Comparison of ENCODE assay signal across 8 mouse cellular contexts in the genomic region with DNA sequence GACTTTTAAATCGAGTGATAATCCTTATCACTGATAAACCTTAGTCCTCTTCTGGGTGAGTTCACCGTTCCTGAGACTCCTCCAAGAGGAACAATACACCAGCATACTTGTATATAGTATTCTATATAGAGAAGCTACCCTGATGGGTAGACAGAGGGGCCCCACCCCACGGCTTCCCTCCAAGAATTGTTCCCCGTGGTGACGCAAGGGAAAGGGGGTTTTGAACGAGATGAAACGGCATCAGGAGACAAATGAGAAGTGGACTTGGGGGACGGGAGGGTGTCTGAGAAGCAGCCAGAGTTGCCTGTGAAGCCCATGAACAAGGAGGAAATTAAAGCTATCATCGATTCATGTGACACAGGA. TPM values are rescaled to one million over a fixed set of nuclear protein-coding genes. Genes with fewer than 3 reads are reported as not detected.
DNase-seq lines count a peak whose midpoint lies in the region; ATAC-seq and TF ChIP-seq lines count a peak whose summit lies in the region.

No protein-coding gene starts in this region.

- peak overlapping the region; percentile 95 for H3K4me2 ChIP-seq in CH12.LX (ENCODE audit: insufficient read depth, low read depth, poor library complexity, severe bottlenecking)
- H3K4me2 ChIP-seq in embryonic facial prominence, embryonic 15.5 days (replicated peaks), result peak overlapping the region; percentile 66
- H3K4me2 ChIP-seq in hindbrain, postnatal 0 days (ENCODE audit: low read depth, low read length), result peak overlapping the region; percentile 88

- peaks cover 12% of the 10 kb centered on the region for H3K36me3 ChIP-seq in heart, adult 2 months (ENCODE audit: control insufficient read depth, insufficient read depth, low read length)
- H3K36me3 ChIP-seq in CH12.LX (replicated peaks in 1 of 2; ENCODE audit: control insufficient read depth in 1 of 2, insufficient read depth in 1 of 2, low read length in 1 of 2), result peaks cover 5 to 11% of the 10 kb centered on the region in 2 experiments
- H3K36me3 ChIP-seq in embryonic facial prominence, embryonic 15.5 days, result peaks cover 5% of the 10 kb centered on the region
- H3K36me3 ChIP-seq in hindbrain, postnatal 0 days (ENCODE audit: insufficient read depth, low read length), result 0 out of 2 replicates have a peak, but pooled peaks cover 1% of the 10 kb centered on the region
- H3K36me3 ChIP-seq in megakaryocyte, embryonic 14.5 days (replicated peaks; ENCODE audit: low read length), result peaks cover 14% of the 10 kb centered on the region

- no peak for TF ChIP-seq POLR2A in heart, adult 2 months (IDR thresholded peaks at IDR 0.05; ENCODE audit: insufficient read depth, low read depth, low read length)
- TF ChIP-seq POLR2A in CH12.LX (IDR thresholded peaks at IDR 0.05; ENCODE audit: low read depth, low read length), result no peak

- H3K4me1 ChIP-seq in heart, adult 2 months (ENCODE audit: control insufficient read depth, insufficient read depth, low read length), result peaks cover 2% of the 10 kb centered on the region
- H3K4me1 ChIP-seq in CH12.LX (ENCODE audit: control insufficient read depth in 1 of 2, insufficient read depth in 2 of 2), result peaks cover 4 to 21% of the 10 kb centered on the region in 2 experiments; a peak in 3 of 4 replicates
- peaks cover 27% of the 10 kb centered on the region for H3K4me1 ChIP-seq in embryonic facial prominence, embryonic 15.5 days
- H3K4me1 ChIP-seq in hindbrain, postnatal 0 days (ENCODE audit: insufficient read depth, low read length), result peaks cover 19% of the 10 kb centered on the region
- H3K4me1 ChIP-seq in megakaryocyte, embryonic 14.5 days, result peaks cover 32% of the 10 kb centered on the region

- no peak for TF ChIP-seq CTCF in heart, adult 2 months (IDR thresholded peaks at IDR 0.05)
- TF ChIP-seq CTCF in CH12.LX (conservative IDR thresholded peaks at IDR 0.05 in 1 of 2, IDR thresholded peaks at IDR 0.05 in 1 of 2; ENCODE audit: low read depth in 2 of 2, low read length in 2 of 2), result no peak
- TF ChIP-seq CTCF in hindbrain, postnatal 0 days (IDR thresholded peaks at IDR 0.05; ENCODE audit: low read depth), result no peak

- dilution Hi-C loops in CH12.LX (cut with MboI; ENCODE audit: extremely low pct_ligation_motif_present, extremely low pct_unique_long_range_greater_than_20kb, low sequenced_read_pairs), result no loop called here

- no peak for TF ChIP-seq RAD21 in CH12.LX (IDR thresholded peaks at IDR 0.05; ENCODE audit: low read depth, low read length)

- DNase-seq in heart, adult 2 months, result peak in 1 of 2 experiments; percentile 62
- DNase-seq in heart, postnatal 10 days, result no peak
- DNase-seq in CH12.LX (ENCODE audit: extremely low read depth), result peak; percentile 60
- DNase-seq in hindbrain, postnatal 0 days (ENCODE audit: low spot score), result no peak
- DNase-seq in yolk sac, embryonic 10.5 days (ENCODE audit: low spot score), result no peak
- DNase-seq in embryo, embryonic 10.5 days (ENCODE audit: low spot score), result no peak

- TF ChIP-seq EP300 in heart, adult 2 months (IDR thresholded peaks at IDR 0.05; ENCODE audit: insufficient read depth, low read depth, low read length), result no peak
- no peak for TF ChIP-seq EP300 in CH12.LX (IDR thresholded peaks at IDR 0.05; ENCODE audit: low read length)

- no peaks in the 10 kb centered on the region for H3K27me3 ChIP-seq in heart, adult 2 months (ENCODE audit: control insufficient read depth, insufficient read depth, low read length)
- no peaks in the 10 kb centered on the region for H3K27me3 ChIP-seq in CH12.LX (replicated peaks)
- peaks cover 6% of the 10 kb centered on the region; the same call in 1 of the 2 replicates for H3K27me3 ChIP-seq in embryonic facial prominence, embryonic 15.5 days
- H3K27me3 ChIP-seq in hindbrain, postnatal 0 days (ENCODE audit: insufficient read depth, low read length), result no peaks in the 10 kb centered on the region; the same call in 1 of the 2 replicates
- H3K27me3 ChIP-seq in megakaryocyte, embryonic 14.5 days (replicated peaks), result peaks cover 23% of the 10 kb centered on the region

- 0 out of 2 replicates have a peak, but pooled peaks cover 1% of the 10 kb centered on the region for H3K79me2 ChIP-seq in heart, adult 2 months (replicated peaks; ENCODE audit: control insufficient read depth, insufficient read depth, low read length)
- H3K79me2 ChIP-seq in CH12.LX (replicated peaks; ENCODE audit: control insufficient read depth, extremely low read depth, insufficient read depth, poor library complexity, severe bottlenecking), result no peaks in the 10 kb centered on the region; the same call in 1 of the 2 replicates

- H3K4me3 ChIP-seq in heart, adult 2 months, result peak overlapping the region; percentile 93
- peak overlapping the region; percentile 80 to 95 (median 85) for H3K4me3 ChIP-seq in CH12.LX (replicated peaks in 1 of 3; ENCODE audit: low read depth in 2 of 3, low read length in 2 of 3, poor library complexity in 1 of 3)
- peak overlapping the region; percentile 86 for H3K4me3 ChIP-seq in embryonic facial prominence, embryonic 15.5 days (replicated peaks)
- H3K4me3 ChIP-seq in hindbrain, postnatal 0 days (ENCODE audit: low read length), result peak overlapping the region; percentile 95
- peak overlapping the region; percentile 99 for H3K4me3 ChIP-seq in megakaryocyte, embryonic 14.5 days (replicated peaks)

- H3K27ac ChIP-seq in heart, adult 2 months, result peak overlapping the region; percentile 97
- H3K27ac ChIP-seq in CH12.LX (ENCODE audit: insufficient read depth, low read depth), result no peak overlapping the region
- H3K27ac ChIP-seq in embryonic facial prominence, embryonic 15.5 days (replicated peaks), result peak overlapping the region; percentile 22; the same call in 1 of the 2 replicates
- H3K27ac ChIP-seq in hindbrain, postnatal 0 days, result peak overlapping the region; percentile 84; the same call in 1 of the 2 replicates

- intact Hi-C loops in heart, adult 2 months (cut with DNase I), result loop anchor here (1.0 to 5.0 kb wide), 3 partner anchors 31 to 192 kb away; a partner anchor contains a TSS
- intact Hi-C loops in heart, postnatal 10 days (cut with DNase I), result loop anchor here (1.0 to 5.0 kb wide), 2 partner anchors 36 to 192 kb away; no protein-coding TSS in a partner anchor

- no peaks in the 10 kb centered on the region for H3K9me3 ChIP-seq in CH12.LX (replicated peaks; ENCODE audit: low read length)
- H3K9me3 ChIP-seq in embryonic facial prominence, embryonic 15.5 days (replicated peaks), result no peaks in the 10 kb centered on the region
- no peaks in the 10 kb centered on the region for H3K9me3 ChIP-seq in hindbrain, postnatal 0 days (ENCODE audit: low read length)
- H3K9me3 ChIP-seq in megakaryocyte, embryonic 14.5 days, result no peaks in the 10 kb centered on the region

- WGBS in heart, adult 2 months, result 1% methylated on average over 9 of the region's 9 CpGs
- 6% methylated on average over 9 of the region's 9 CpGs for WGBS in embryonic facial prominence, embryonic 15.5 days
- 8% methylated on average over 9 of the region's 9 CpGs for WGBS in hindbrain, postnatal 0 days

- peak overlapping the region; percentile 86 for H3K9ac ChIP-seq in heart, adult 2 months (ENCODE audit: low read depth, low read length)
- peak overlapping the region; percentile 58 for H3K9ac ChIP-seq in CH12.LX (ENCODE audit: insufficient read depth, low read depth)
- H3K9ac ChIP-seq in embryonic facial prominence, embryonic 15.5 days, result peak overlapping the region; percentile 21; the same call in 1 of the 2 replicates
- peak overlapping the region; percentile 87 for H3K9ac ChIP-seq in hindbrain, postnatal 0 days (replicated peaks; ENCODE audit: low read length)

- in situ Hi-C loops in CH12.LX (cut with MboI; ENCODE audit: low pct_ligation_motif_present, low pct_unique_long_range_greater_than_20kb, low sequenced_read_pairs), result loop anchor here (25.0 kb wide), 1 partner anchor 172 kb away; no protein-coding TSS in a partner anchor

- no peak; the same call in 1 of the 2 replicates for ATAC-seq in embryonic facial prominence, embryonic 15.5 days (ENCODE audit: insufficient number of reproducible peaks, low FRiP score, low TSS enrichment, low read depth)
- ATAC-seq in hindbrain, postnatal 0 days, result peak; percentile 72

RNA-seq across cellular contexts. Expression of a gene that starts 0.3 kb away (rescaled TPM):
- total RNA-seq in heart, adult 2 months (2021), result 1 to 10 TPM; 2.0 to 2.9 TPM
- 9.3 and 11.2 TPM in 2 replicates for polyA plus RNA-seq in heart, adult 2 months (2012; rRNA removed)
- 1 to 10 TPM; 3.9 to 4.2 TPM for total RNA-seq in heart, postnatal 10 days (2021)
- total RNA-seq in CH12.LX (2012; rRNA removed), result 0.85 and 0.88 TPM in 2 replicates
- 0.62 and 0.92 TPM in 2 replicates for total RNA-seq in CH12.LX (2014; rRNA removed)
- polyA plus RNA-seq in CH12.LX (2012; ENCODE audit: insufficient read length, low read depth), result 1.2 and 1.3 TPM in 2 replicates
- polyA plus RNA-seq in embryonic facial prominence, embryonic 15.5 days (2015; fragmentation: Nextera tagmentation; extraction: Ambion mirVana), result 1.1 and 1.2 TPM in 2 replicates
- 2.0 and 2.3 TPM in 2 replicates for total RNA-seq in hindbrain, postnatal 0 days (2014; rRNA removed)
- 3.1 and 3.5 TPM in 2 replicates for polyA plus RNA-seq in hindbrain, postnatal 0 days (2015; fragmentation: Nextera tagmentation; extraction: Ambion mirVana)
- 1.1 and 8.2 TPM in 2 replicates for polyA plus RNA-seq in megakaryocyte, embryonic 14.5 days (2012; ENCODE audit: insufficient read depth, low replicate concordance)

RNA-seq across cellular contexts. Expression of a gene that starts 0.3 kb away (rescaled TPM):
- 10 to 100 TPM; 27.0 to 31.4 TPM for total RNA-seq in heart, adult 2 months (2021)
- polyA plus RNA-seq in heart, adult 2 months (2012; rRNA removed), result 11.0 and 28.0 TPM in 2 replicates
- total RNA-seq in heart, postnatal 10 days (2021), result 10 to 100 TPM; 32.9 to 36.4 TPM
- total RNA-seq in CH12.LX (2012; rRNA removed), result 26.0 and 34.5 TPM in 2 replicates
- total RNA-seq in CH12.LX (2014; rRNA removed), result 95.0 and 113 TPM in 2 replicates
- polyA plus RNA-seq in CH12.LX (2012; ENCODE audit: insufficient read length, low read depth), result 33.6 and 36.5 TPM in 2 replicates
- polyA plus RNA-seq in embryonic facial prominence, embryonic 15.5 days (2015; fragmentation: Nextera tagmentation; extraction: Ambion mirVana), result 91.9 and 94.5 TPM in 2 replicates
- 32.9 and 44.4 TPM in 2 replicates for total RNA-seq in hindbrain, postnatal 0 days (2014; rRNA removed)
- polyA plus RNA-seq in hindbrain, postnatal 0 days (2015; fragmentation: Nextera tagmentation; extraction: Ambion mirVana), result 105 and 109 TPM in 2 replicates
- polyA plus RNA-seq in megakaryocyte, embryonic 14.5 days (2012; ENCODE audit: insufficient read depth, low replicate concordance), result 1.5 TPM in 1 of 2 replicates, not detected in the other

RNA-seq across cellular contexts. Expression of a gene that starts 25.1 kb away (rescaled TPM):
- total RNA-seq in heart, adult 2 months (2021), result not detected
- polyA plus RNA-seq in heart, adult 2 months (2012; rRNA removed), result not detected in 2 replicates
- total RNA-seq in heart, postnatal 10 days (2021), result not detected
- not detected in 2 replicates for total RNA-seq in CH12.LX (2012; rRNA removed)
- not detected in 2 replicates for total RNA-seq in CH12.LX (2014; rRNA removed)
- not detected in 2 replicates for polyA plus RNA-seq in CH12.LX (2012; ENCODE audit: insufficient read length, low read depth)
- polyA plus RNA-seq in embryonic facial prominence, embryonic 15.5 days (2015; fragmentation: Nextera tagmentation; extraction: Ambion mirVana), result 0.48 and 0.55 TPM in 2 replicates
- total RNA-seq in hindbrain, postnatal 0 days (2014; rRNA removed), result 0.32 and 0.84 TPM in 2 replicates
- 0.60 and 0.83 TPM in 2 replicates for polyA plus RNA-seq in hindbrain, postnatal 0 days (2015; fragmentation: Nextera tagmentation; extraction: Ambion mirVana)
- polyA plus RNA-seq in megakaryocyte, embryonic 14.5 days (2012; ENCODE audit: insufficient read depth, low replicate concordance), result not detected in 2 replicates

RNA-seq across cellular contexts. Expression of a gene that starts 56.5 kb away (rescaled TPM):
- 10 to 100 TPM; 18.4 to 35.8 TPM for total RNA-seq in heart, adult 2 months (2021)
- polyA plus RNA-seq in heart, adult 2 months (2012; rRNA removed), result 10.0 and 18.8 TPM in 2 replicates
- 10 to 100 TPM in 1 of 2 experiments, 1 to 10 TPM in 1; 7.2 to 10.6 TPM for total RNA-seq in heart, postnatal 10 days (2021)
- 8.7 and 11.9 TPM in 2 replicates for total RNA-seq in CH12.LX (2012; rRNA removed)
- 6.9 and 7.6 TPM in 2 replicates for total RNA-seq in CH12.LX (2014; rRNA removed)
- polyA plus RNA-seq in CH12.LX (2012; ENCODE audit: insufficient read length, low read depth), result 8.3 and 9.6 TPM in 2 replicates
- 9.0 and 9.3 TPM in 2 replicates for polyA plus RNA-seq in embryonic facial prominence, embryonic 15.5 days (2015; fragmentation: Nextera tagmentation; extraction: Ambion mirVana)
- total RNA-seq in hindbrain, postnatal 0 days (2014; rRNA removed), result 12.1 and 12.3 TPM in 2 replicates
- polyA plus RNA-seq in hindbrain, postnatal 0 days (2015; fragmentation: Nextera tagmentation; extraction: Ambion mirVana), result 14.2 and 15.3 TPM in 2 replicates
- 1.3 TPM in 1 of 2 replicates, not detected in the other for polyA plus RNA-seq in megakaryocyte, embryonic 14.5 days (2012; ENCODE audit: insufficient read depth, low replicate concordance)

Comparison
In these comparisons a context has a peak if more than half of its experiments do, and no peak if none do; other contexts are left out.
1. H3K9ac ChIP-seq: peak in every context shown above with its lines; median percentile 87 in hindbrain, postnatal 0 days; 86 in heart, adult 2 months; 58 in CH12.LX; 21 in embryonic facial prominence, embryonic 15.5 days.